Mouse (Mus musculus) bone marrow macrophage, adult 2 months (primary cell): ENCODE measurements around the gene Wdr81. TPM values are rescaled to one million over a fixed set of nuclear protein-coding genes. Genes with fewer than 3 reads are reported as not detected.

Experiments
- H3K27ac ChIP-seq: 2 replicates; pipeline ENCODE4 v1.5.1; 2012; ENCODE audit warnings: low read depth, low read length; ENCODE audit not compliant: insufficient read depth
- H3K4me1 ChIP-seq: 2 replicates; pipeline ENCODE4 v1.6.1; 2012; ENCODE audit warnings: low read length; ENCODE audit not compliant: control insufficient read depth, insufficient read depth
- H3K4me3 ChIP-seq: 2 replicates; pipeline ENCODE4 v1.5.1; 2012; ENCODE audit warnings: mild to moderate bottlenecking, low read length, moderate library complexity; ENCODE audit not compliant: insufficient read depth
- CTCF ChIP-seq: IDR thresholded peaks from 2 replicates; pipeline ENCODE4 v1.5.1; 2012; ENCODE audit warnings: low read depth, mild to moderate bottlenecking, low read length, moderate library complexity
- POLR2A ChIP-seq: IDR thresholded peaks from 2 replicates; pipeline ENCODE4 v1.6.1; 2012; ENCODE audit warnings: mild to moderate bottlenecking, low read depth, low read length, borderline replicate concordance
- polyA plus RNA-seq: library from polyadenylated mRNA; stranded (reverse); fragments of >200 nt; gene quantifications from 2 replicates; pipeline ENCODE4 v1.2.4, GENCODE M21; 2012; ENCODE audit not compliant: missing spikeins, insufficient read depth, insufficient read length

Gene Wdr81
- polyA plus RNA-seq, 1 experiment, result 46.6 TPM

GRCm38 (mm10) chr11:75422013-75422792 lies 32.3 kb downstream of the Wdr81 start, which contains the start of gene Serpinf1:
Gene Serpinf1, minus strand, starts transcription at chr11:75422701.
- TF ChIP-seq CTCF (no peak), POLR2A (no peak)
- Histone ChIP-seq H3K4me1 (no peaks in the 10 kb centered on the region), H3K4me3 (no peak within 1 kb of the TSS), H3K27ac (no peak within 1 kb of the TSS)

GRCm38 (mm10) chr11:75421375-75422012 lies 33.0 kb downstream of the Wdr81 start:
- H3K4me1 ChIP-seq, result peaks cover 5% of the 10 kb centered on the region
- no peak overlapping the region for H3K4me3 ChIP-seq
- no peak for TF ChIP-seq POLR2A
- TF ChIP-seq CTCF, result no peak
- no peak overlapping the region for H3K27ac ChIP-seq

- no peak overlapping the region for H3K27ac ChIP-seq
- no peak overlapping the region for H3K4me3 ChIP-seq
- peaks cover 11% of the 10 kb centered on the region for H3K4me1 ChIP-seq
- TF ChIP-seq POLR2A, result no peak
- TF ChIP-seq CTCF, result no peak
Observed at GRCm38 (mm10) chr11:75420810-75421374, 33.6 kb downstream of the Wdr81 start.

DNA sequence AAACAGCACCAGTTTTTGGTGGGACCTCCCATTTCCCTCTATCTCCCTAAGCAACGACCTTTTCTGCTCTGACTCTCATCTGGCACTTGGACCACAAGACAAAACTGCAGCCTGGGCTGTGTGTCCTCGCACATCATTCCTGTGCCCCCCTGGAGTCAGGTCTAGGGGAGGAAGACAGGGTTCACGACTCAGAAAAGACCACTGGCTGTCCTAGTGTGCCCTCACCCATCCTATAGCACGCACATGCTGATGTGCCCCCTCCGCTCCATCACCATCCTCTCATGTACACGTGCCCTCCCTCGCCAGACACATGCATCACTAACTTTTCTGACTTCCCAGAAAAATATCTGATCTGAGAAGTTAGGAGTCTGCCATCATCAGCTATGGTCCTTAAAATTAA lies 34.5 kb downstream of the Wdr81 start:
- TF ChIP-seq POLR2A (no peak), CTCF (no peak)
- Histone ChIP-seq H3K4me1 (peaks cover 17% of the 10 kb centered on the region), H3K27ac (no peak overlapping the region)

GRCm38 (mm10) chr11:75415994-75416393 lies 38.5 kb downstream of the Wdr81 start:
- H3K27ac ChIP-seq, result peak overlapping the region; percentile 62

More for the DNA sequence above, 34.5 kb downstream of the Wdr81 start:
- H3K4me3 ChIP-seq, result no peak overlapping the region

DNA sequence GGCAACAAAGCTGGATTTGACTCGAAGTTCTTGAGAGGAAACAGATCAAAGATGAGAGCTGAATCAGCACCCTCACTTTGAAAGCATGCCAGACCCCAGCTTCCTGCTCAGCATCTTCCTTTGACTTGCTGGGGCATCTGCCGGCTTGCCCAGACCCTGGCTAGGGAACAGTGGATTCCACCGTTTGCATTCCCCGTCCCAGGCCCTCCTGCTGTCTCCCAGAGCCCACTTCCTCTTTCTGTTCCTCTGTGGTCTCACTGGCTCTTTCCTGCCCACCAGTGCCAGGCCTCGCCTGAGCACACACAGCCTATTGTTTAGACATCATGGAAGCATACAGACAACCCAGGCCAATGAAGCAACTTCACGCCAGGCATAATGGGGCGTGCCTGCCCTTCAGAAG lies 39.4 kb downstream of the Wdr81 start:
- Histone ChIP-seq H3K27ac (peak overlapping the region; percentile 62), H3K4me3 (no peak overlapping the region), H3K4me1 (peaks cover 28% of the 10 kb centered on the region)
- TF ChIP-seq CTCF (no peak), POLR2A (no peak)

More at GRCm38 (mm10) chr11:75415994-75416393, 38.5 kb downstream of the Wdr81 start:
- Histone ChIP-seq H3K4me3 (no peak overlapping the region), H3K4me1 (peaks cover 28% of the 10 kb centered on the region)
- no peak for TF ChIP-seq POLR2A
- no peak for TF ChIP-seq CTCF

- H3K4me1 ChIP-seq, result peaks cover 14% of the 10 kb centered on the region
- no peak for TF ChIP-seq CTCF
Observed at GRCm38 (mm10) chr11:75410591-75410990, 43.9 kb downstream of the Wdr81 start.

GRCm38 (mm10) chr11:75409679-75410575 lies 44.6 kb downstream of the Wdr81 start:
- Histone ChIP-seq H3K4me1 (peaks cover 10% of the 10 kb centered on the region), H3K4me3 (no peak overlapping the region), H3K27ac (no peak overlapping the region)
- TF ChIP-seq CTCF (no peak), POLR2A (no peak)

More at GRCm38 (mm10) chr11:75410591-75410990, 43.9 kb downstream of the Wdr81 start:
- no peak overlapping the region for H3K4me3 ChIP-seq
- no peak overlapping the region for H3K27ac ChIP-seq

DNA sequence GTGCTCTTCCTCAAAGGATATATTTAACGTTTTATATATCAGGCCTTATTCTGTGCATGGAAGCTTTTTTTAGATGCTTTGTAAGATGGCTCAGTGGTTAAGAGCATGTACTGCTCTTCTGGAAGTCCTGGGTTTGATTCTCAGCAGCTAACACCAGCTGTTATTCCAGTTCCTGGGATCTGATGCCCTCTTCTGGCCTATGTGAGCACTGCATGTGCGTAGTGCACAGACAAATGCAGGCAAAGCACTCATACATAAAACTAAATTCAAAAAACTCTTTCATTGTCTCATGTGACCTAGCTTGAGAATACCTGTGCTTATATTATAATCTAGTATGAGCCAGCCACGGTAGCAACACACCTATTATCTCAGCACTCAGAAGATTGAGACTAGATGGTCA lies 47.7 kb downstream of the Wdr81 start:
- peaks cover 12% of the 10 kb centered on the region for H3K4me1 ChIP-seq
- TF ChIP-seq POLR2A (no peak), CTCF (no peak)

More for the DNA sequence above, 47.7 kb downstream of the Wdr81 start:
- Histone ChIP-seq H3K4me3 (no peak overlapping the region), H3K27ac (no peak overlapping the region)
